Mouse (Mus musculus) telencephalon, adult 2 months (tissue): ENCODE results near the gene Phf21b.
A peak's percentile ranks its signal among the peaks of the same experiment; 100 is the strongest.

Experiments used
- DNase-seq: peaks from one replicate; pipeline ENCODE4 v3.0.0-alpha.2; 2011; ENCODE audit warnings: low read depth, low spot score

Gene Phf21b

GRCm38 (mm10) chr15:84775421-84776174 is 80.3 kb downstream of the Phf21b start:
- no peak for DNase-seq

GRCm38 (mm10) chr15:84772191-84773111 is 83.4 kb downstream of the Phf21b start:
- no peak for DNase-seq

GRCm38 (mm10) chr15:84769641-84770341 is 86.1 kb downstream of the Phf21b start:
- DNase-seq: no peak

DNA sequence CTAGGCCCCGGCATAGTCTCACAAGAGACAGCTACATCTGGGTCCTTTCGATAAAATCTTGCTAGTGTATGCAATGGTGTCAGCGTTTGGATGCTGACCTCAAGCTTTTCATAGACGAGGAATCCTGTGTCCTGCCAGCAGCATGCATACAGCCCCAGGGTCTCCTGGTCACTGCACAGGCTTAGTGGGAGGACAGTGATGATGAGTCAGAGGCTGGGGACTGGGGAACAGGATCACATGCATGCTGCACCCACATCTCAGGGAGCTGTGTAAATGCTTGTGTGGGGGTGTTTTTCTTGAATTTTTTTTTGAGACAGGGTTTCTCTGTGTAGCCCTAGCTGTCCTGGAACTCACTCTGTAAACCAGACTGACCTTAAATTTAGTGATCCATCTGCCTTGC is 87.3 kb downstream of the Phf21b start:
- DNase-seq: peak; percentile 45

GRCm38 (mm10) chr15:84766621-84767020 is 89.2 kb downstream of the Phf21b start:
- no peak for DNase-seq

DNA sequence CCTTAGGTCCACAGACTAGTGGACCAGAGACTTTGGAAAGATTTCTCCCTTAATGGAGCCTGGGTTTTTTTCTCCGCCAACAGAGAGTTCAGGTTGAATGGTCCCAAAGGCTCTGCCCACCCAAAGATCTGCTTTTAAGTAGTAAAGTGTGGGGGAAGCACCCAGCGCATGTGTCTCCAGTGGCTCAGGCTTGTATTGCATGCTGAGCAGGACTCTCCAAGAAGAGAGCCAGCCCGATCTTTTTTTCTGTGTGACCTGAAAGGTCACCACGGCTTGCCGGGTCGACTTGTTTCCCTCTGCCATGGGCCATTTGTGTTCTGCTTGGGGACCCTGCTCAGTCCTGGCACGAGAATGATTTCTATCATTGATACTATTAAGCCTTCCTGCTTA is 92.4 kb downstream of the Phf21b start:
- DNase-seq: no peak

- DNase-seq: no peak
Measured at GRCm38 (mm10) chr15:84762712-84763422, 93.0 kb downstream of the Phf21b start.

DNA sequence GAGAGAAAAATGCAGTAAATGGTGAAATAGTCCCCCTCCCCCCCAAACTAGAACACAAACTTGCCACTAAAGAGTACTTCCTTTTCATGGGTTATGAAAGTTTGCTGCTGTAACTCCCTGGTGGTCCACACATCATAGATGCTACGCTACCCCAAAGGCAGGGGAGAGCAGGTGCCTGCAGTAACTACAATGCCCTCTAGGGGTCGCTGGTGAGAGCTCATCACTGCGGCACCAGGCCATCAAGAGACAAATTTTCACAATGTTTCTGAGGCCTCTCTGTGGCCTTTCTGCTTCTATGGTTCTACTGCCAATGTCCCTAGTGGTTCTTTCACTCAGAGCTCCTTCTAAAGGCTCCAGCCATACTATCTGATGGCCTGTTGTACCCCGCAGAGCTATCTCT is 97.4 kb downstream of the Phf21b start:
- DNase-seq: no peak

- peak; percentile 23 for DNase-seq
Measured at GRCm38 (mm10) chr15:84756426-84756825, 99.4 kb downstream of the Phf21b start.

DNA sequence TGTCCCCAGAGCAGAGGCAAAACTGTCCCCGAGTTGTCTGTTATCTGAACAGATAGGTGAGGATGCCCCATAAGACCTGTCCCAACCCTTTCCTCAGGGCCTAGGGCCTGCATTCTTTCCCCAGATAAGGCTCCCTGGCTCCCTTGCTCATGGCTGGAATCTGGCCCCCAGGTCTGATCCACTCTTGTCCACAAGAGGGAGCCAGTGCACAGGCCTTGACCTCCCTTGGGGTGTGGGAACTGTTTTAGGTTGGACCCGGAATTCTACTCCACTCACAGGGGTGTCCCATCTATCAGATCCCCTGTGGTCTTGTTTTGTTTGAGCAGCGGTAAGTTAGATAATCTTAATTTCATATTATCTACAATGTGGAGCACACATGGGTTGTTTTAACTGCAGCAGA is 100.9 kb downstream of the Phf21b start:
- DNase-seq: no peak

DNA sequence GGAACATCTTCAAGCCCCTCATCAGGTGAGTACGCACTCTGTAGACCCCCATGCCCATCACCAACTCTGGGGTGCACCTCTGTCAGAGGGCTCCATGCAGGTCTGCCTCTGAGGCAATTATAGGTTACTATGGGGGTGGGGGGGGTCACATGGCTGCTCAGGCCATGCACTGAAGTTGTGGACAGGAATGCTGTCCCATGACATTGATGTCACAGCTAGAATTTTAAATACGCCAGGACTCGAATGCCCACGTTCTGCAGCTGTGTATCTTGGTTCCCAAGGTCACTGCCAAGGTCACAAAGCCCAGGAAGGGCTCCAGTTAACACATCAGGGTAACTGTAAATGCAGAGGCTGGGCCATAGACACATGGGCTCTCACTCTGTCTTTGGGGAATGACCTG is 110.0 kb downstream of the Phf21b start:
- DNase-seq: no peak

- no peak for DNase-seq
Measured at GRCm38 (mm10) chr15:84744308-84744707, 111.5 kb downstream of the Phf21b start.

- no peak for DNase-seq
Measured at GRCm38 (mm10) chr15:84743347-84743746, 112.5 kb downstream of the Phf21b start.

GRCm38 (mm10) chr15:84741573-84741972 is 114.3 kb downstream of the Phf21b start:
- no peak for DNase-seq

GRCm38 (mm10) chr15:84738246-84738645 is 117.6 kb downstream of the Phf21b start:
- DNase-seq: no peak

DNA sequence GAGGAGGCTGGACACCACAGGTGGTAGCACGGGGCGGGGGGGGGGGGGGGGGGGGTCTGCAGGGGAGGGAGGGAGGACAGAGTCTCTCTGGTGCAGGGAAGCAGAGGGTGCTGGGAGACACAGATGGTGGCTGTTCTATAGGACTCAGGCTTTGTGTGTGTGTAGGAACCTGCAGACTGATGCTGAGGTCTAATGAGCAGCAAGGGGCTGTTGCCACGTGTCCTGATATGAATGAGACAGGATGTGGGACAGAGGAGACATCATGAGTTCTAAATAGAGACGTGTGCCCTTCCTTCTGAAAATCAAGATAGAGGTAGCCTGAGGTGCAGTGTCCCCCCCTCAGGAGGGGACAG is 118.9 kb downstream of the Phf21b start:
- no peak for DNase-seq

- no peak for DNase-seq
Measured at GRCm38 (mm10) chr15:84736346-84736993, 119.4 kb downstream of the Phf21b start.
